Mouse (Mus musculus): Measurements from ENCODE around the gene 4933430I17Rik.

DNA sequence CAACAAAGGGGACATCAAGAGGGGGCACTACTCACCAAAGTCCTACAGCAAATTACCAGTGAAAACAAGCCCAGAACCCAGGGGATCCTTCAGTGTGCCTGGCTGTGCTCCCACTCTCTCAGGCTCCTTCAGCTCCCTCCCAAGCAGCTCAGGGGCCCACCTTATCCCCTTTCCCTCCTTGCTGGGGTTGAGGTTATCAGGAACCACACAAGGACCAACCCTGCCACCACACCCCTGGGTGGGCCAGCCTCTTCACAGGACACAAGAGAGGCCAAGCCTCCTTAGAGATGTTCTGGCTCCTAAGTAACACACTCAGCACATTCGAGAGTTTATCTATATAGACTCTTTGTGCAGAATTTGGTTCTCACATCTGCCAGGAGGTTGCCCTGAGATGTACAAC, 8.6 kb upstream of the 4933430I17Rik start:
- TF ChIP-seq CTCF (IDR thresholded peaks at IDR 0.05; ENCODE audit: extremely low read depth, insufficient read length, insufficient replicate concordance, low read depth, low read length) (no peak), POLR2A (IDR thresholded peaks at IDR 0.05; ENCODE audit: low read depth, low read length) (no peak)
